Mouse (Mus musculus) limb, embryonic 10.5 days (tissue): ENCODE measurements around the gene Rpl3. TPM values are rescaled to one million over a fixed set of nuclear protein-coding genes. Genes with fewer than 3 reads are reported as not detected.

Source experiments
- DNase-seq: peaks from one replicate; pipeline ENCODE4 v3.0.0-alpha.2; 2017; ENCODE audit warnings: low spot score
- H3K27ac ChIP-seq: fragments of 300-500 bp; sonication (generic); 2 replicates; pipeline ENCODE4 v1.5.1; 2016; ENCODE audit warnings: mild to moderate bottlenecking
- H3K27me3 ChIP-seq: fragments of 300-500 bp; sonication (generic); 2 replicates; pipeline ENCODE4 v1.6.1; 2016; ENCODE audit warnings: low read depth, mild to moderate bottlenecking; ENCODE audit not compliant: poor library complexity, severe bottlenecking
- H3K36me3 ChIP-seq: fragments of 300-500 bp; sonication (generic); 2 replicates; pipeline ENCODE4 v1.6.1; 2016; ENCODE audit warnings: mild to moderate bottlenecking, moderate library complexity
- H3K4me1 ChIP-seq: fragments of 300-500 bp; sonication (generic); 2 replicates; pipeline ENCODE4 v1.6.1; 2016
- H3K4me3 ChIP-seq: fragments of 300-500 bp; sonication (generic); 2 replicates; pipeline ENCODE4 v1.5.1; 2016; ENCODE audit warnings: mild to moderate bottlenecking, moderate library complexity
- H3K9me3 ChIP-seq: fragments of 300-500 bp; sonication (generic); replicated peaks from 2 replicates; pipeline ENCODE4 v1.6.1; 2016; ENCODE audit warnings: mild to moderate bottlenecking
- WGBS: fragments of 180-500 bp; shearing (Covaris S2); methylation state at CpG from one replicate; pipeline ENCODE4 v1.1.7; 2016; 5-methylcytosine and 5-hydroxymethylcytosine counted together
- polyA plus RNA-seq: library from polyadenylated mRNA; unstranded; fragments of >200 nt; fragmentation: Nextera tagmentation; extraction: Ambion mirVana; gene quantifications from 2 replicates; pipeline ENCODE4 v1.2.1, GENCODE M21; 2016

Rpl3 gene
- polyA plus RNA-seq, 1 experiment from 2014 or later: 1,077 TPM

DNA sequence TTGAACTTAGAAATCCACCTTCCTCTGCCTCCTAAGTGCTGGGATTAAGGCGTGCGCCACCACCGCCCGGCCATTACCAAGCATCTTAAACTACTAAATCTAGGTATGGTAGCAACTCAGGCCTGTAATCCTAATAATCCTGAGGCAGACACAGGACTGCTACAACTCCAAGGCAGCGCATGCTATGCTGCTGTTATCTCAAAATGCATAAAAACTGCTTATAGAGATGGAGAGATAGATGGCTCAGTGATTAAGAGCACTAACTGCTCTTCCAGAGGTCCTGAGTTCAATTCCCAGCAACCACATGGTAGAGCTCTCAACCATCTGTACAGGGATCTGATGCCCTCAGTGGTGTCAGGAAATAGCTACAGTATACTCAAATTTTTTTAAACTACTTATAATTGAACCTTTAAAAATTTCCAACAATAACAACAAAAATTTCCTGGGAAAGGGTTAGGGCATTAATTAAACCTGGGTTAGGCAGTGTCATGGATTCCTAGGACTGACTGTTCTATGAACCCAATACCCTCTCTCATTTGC lies 12.5 kb downstream of the Rpl3 start:
- Histone ChIP-seq H3K27me3 (no peaks in the 10 kb centered on the region), H3K36me3 (peaks cover 62% of the 10 kb centered on the region), H3K27ac (no peak overlapping the region), H3K4me3 (no peak overlapping the region), H3K4me1 (peaks cover 37% of the 10 kb centered on the region), H3K9me3 (no peaks in the 10 kb centered on the region)
- no peak for DNase-seq
- WGBS: 92% methylated on average over 5 of the region's 5 CpGs

DNA sequence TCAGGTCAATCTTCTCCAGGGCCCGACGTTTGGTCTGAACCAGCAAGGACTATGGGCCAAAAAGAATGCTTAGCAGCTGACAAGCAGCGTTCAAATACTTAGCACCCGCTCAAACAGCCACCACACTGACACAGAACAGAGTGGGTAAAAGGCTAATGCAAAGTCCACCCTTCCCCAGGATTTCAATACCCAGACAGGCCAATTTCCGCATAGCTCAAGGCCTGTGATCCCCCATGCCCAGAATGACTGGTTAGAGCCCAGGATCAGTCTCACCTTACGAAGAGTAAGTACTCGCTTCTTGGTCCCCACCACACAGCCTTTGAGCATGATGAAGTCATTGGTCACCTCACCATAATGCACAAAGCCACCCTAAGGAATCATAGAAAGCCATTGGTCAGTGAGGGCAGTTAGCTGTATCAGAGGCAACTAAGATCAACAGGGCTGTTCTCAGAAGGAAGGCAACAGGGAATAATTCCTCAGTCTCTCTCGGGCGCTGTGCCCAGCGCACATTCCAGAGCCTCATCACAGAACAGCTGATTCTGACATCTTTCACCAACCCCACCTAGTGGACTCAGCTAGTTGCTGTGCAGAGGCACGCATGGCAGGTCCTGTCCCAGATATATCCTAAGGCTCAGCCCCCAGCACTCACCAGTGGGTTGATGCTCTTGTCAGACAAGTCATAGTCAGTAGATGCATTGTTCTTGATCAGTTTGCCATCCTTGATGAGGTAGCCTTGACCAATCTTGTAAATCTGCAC lies 13.4 kb downstream of the Rpl3 start:
- H3K27ac ChIP-seq: no peak overlapping the region
- 79% methylated on average over 11 of the region's 11 CpGs for WGBS
- DNase-seq: no peak
- H3K9me3 ChIP-seq: no peaks in the 10 kb centered on the region
- H3K4me3 ChIP-seq: no peak overlapping the region
- peaks cover 62% of the 10 kb centered on the region for H3K36me3 ChIP-seq
- peaks cover 37% of the 10 kb centered on the region for H3K4me1 ChIP-seq
- no peaks in the 10 kb centered on the region for H3K27me3 ChIP-seq

- Histone ChIP-seq H3K9me3 (no peaks in the 10 kb centered on the region), H3K27ac (no peak overlapping the region), H3K27me3 (no peaks in the 10 kb centered on the region), H3K4me3 (no peak overlapping the region), H3K4me1 (peaks cover 38% of the 10 kb centered on the region), H3K36me3 (peaks cover 51% of the 10 kb centered on the region)
- peak; percentile 84 for DNase-seq
- WGBS: 4% methylated on average over 2 of the region's 2 CpGs
Measured at GRCm38 (mm10) chr15:80076338-80077136, 15.1 kb downstream of the Rpl3 start.

- WGBS: 21% methylated on average over 5 of the region's 5 CpGs
- H3K9me3 ChIP-seq: no peaks in the 10 kb centered on the region
- DNase-seq: no peak
- H3K27me3 ChIP-seq: no peaks in the 10 kb centered on the region
- peaks cover 31% of the 10 kb centered on the region for H3K4me1 ChIP-seq
- peak overlapping the region; percentile 27; the same call in 1 of the 2 replicates for H3K27ac ChIP-seq
- H3K36me3 ChIP-seq: peaks cover 44% of the 10 kb centered on the region
- H3K4me3 ChIP-seq: no peak overlapping the region
Measured at GRCm38 (mm10) chr15:80075733-80076337, 15.8 kb downstream of the Rpl3 start.

GRCm38 (mm10) chr15:80075374-80075694 lies 16.3 kb downstream of the Rpl3 start:
- no peak for DNase-seq
- peaks cover 39% of the 10 kb centered on the region for H3K36me3 ChIP-seq
- H3K4me3 ChIP-seq: no peak overlapping the region
- peaks cover 26% of the 10 kb centered on the region for H3K4me1 ChIP-seq
- peak overlapping the region; percentile 27; the same call in 1 of the 2 replicates for H3K27ac ChIP-seq
- H3K27me3 ChIP-seq: no peaks in the 10 kb centered on the region
- 32% methylated on average over 3 of the region's 3 CpGs for WGBS
- H3K9me3 ChIP-seq: no peaks in the 10 kb centered on the region

GRCm38 (mm10) chr15:80074663-80075373 lies 16.9 kb downstream of the Rpl3 start:
- no peaks in the 10 kb centered on the region for H3K9me3 ChIP-seq
- 59% methylated on average over 6 of the region's 6 CpGs for WGBS
- peaks cover 34% of the 10 kb centered on the region for H3K36me3 ChIP-seq
- H3K27ac ChIP-seq: peak overlapping the region; percentile 27; the same call in 1 of the 2 replicates
- no peaks in the 10 kb centered on the region for H3K27me3 ChIP-seq
- H3K4me1 ChIP-seq: peaks cover 22% of the 10 kb centered on the region; the same call in 1 of the 2 replicates
- H3K4me3 ChIP-seq: no peak overlapping the region
- no peak for DNase-seq

DNA sequence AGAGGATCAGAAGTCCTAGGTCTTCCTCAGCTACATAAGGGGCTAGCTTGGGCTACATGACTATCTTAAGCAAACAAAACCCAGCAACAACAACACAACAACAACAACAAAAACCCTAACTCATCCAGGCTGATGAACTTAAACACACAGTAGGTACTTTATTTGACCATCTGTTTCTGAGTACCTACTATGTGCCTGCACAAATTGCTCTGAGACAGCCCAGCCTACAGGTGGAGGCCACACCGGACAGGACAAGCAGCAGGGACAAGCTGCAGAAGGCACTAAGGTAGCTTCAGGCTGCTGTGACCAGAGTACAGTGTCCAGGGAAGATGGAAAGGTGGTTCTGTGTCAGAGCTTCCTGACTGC lies 18.4 kb downstream of the Rpl3 start:
- Histone ChIP-seq H3K36me3 (peaks cover 18% of the 10 kb centered on the region), H3K4me3 (no peak overlapping the region), H3K27ac (no peak overlapping the region), H3K9me3 (no peaks in the 10 kb centered on the region), H3K27me3 (no peaks in the 10 kb centered on the region), H3K4me1 (peaks cover 18% of the 10 kb centered on the region; the same call in 1 of the 2 replicates)
- 93% methylated on average over 1 of the region's 1 CpGs for WGBS
- DNase-seq: no peak

- no peak for DNase-seq
- WGBS: 77% methylated on average over 7 of the region's 7 CpGs
Measured at GRCm38 (mm10) chr15:80072579-80073255, 19.0 kb downstream of the Rpl3 start.

GRCm38 (mm10) chr15:80071951-80072437 lies 19.7 kb downstream of the Rpl3 start:
- H3K4me3 ChIP-seq: no peak overlapping the region
- H3K9me3 ChIP-seq: no peaks in the 10 kb centered on the region
- no peaks in the 10 kb centered on the region for H3K27me3 ChIP-seq
- 52% methylated on average over 9 of the region's 9 CpGs for WGBS
- H3K4me1 ChIP-seq: peaks cover 21% of the 10 kb centered on the region; the same call in 1 of the 2 replicates
- H3K27ac ChIP-seq: no peak overlapping the region
- H3K36me3 ChIP-seq: peaks cover 6% of the 10 kb centered on the region
- no peak for DNase-seq

More at GRCm38 (mm10) chr15:80072579-80073255, 19.0 kb downstream of the Rpl3 start:
- H3K4me3 ChIP-seq: no peak overlapping the region
- no peaks in the 10 kb centered on the region for H3K27me3 ChIP-seq
- no peak overlapping the region for H3K27ac ChIP-seq
- H3K9me3 ChIP-seq: no peaks in the 10 kb centered on the region
- H3K36me3 ChIP-seq: peaks cover 13% of the 10 kb centered on the region
- peaks cover 18% of the 10 kb centered on the region; the same call in 1 of the 2 replicates for H3K4me1 ChIP-seq

DNA sequence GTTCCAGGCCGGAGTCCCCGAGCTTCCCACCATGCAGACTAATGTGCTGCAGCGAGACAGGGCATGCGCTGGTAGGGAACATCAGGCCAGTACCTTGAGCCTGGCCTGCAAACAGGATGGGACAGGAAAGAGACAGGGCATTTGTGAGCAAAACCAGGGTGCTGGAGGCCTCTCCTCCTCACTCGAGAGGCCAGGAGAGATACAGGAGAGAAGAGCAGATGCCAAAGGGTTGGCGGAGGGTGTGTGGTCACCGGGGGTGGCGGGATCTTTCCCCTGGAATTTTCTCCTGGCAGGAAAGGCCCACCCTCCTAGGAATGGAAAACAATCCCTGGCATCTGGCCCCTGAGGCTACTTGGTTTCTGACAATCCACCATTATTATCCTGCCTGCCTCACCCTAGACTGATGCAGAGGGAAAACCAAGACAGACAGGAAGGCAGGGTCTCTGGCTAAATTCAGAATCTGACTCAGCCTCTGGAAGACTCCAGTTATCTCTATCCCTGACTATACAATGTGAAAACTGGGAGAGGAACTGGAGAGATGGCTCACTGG lies 21.5 kb downstream of the Rpl3 start:
- no peak for DNase-seq
- WGBS: 65% methylated on average over 8 of the region's 8 CpGs
- no peaks in the 10 kb centered on the region for H3K9me3 ChIP-seq
- H3K4me1 ChIP-seq: peaks cover 15% of the 10 kb centered on the region; the same call in 1 of the 2 replicates
- no peaks in the 10 kb centered on the region for H3K36me3 ChIP-seq
- H3K27me3 ChIP-seq: no peaks in the 10 kb centered on the region
- H3K4me3 ChIP-seq: no peak overlapping the region
- no peak overlapping the region for H3K27ac ChIP-seq

DNA sequence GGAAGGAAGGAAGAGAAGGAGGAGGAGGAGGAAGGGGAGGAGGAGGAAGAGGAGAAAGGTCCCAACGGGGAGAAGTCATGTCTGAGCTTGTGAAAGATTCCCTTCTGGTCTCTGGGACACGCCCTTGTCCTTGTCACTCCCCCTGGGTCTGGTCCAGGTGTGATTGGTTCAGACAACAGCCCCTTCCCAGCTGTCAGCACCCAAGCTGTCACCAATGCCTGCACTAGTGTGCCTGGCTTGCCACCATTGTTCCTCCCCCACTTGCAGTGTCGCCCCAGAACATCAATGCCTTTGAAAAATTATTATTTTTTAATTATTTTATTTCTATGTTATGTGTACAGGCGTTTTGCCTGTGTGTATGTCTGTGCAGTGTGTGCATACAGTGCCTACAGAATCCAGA lies 22.5 kb downstream of the Rpl3 start:
- Histone ChIP-seq H3K4me1 (peaks cover 16% of the 10 kb centered on the region; the same call in 1 of the 2 replicates), H3K27ac (no peak overlapping the region), H3K4me3 (no peak overlapping the region), H3K36me3 (no peaks in the 10 kb centered on the region), H3K9me3 (no peaks in the 10 kb centered on the region), H3K27me3 (no peaks in the 10 kb centered on the region)
- DNase-seq: no peak
- 54% methylated on average over 4 of the region's 4 CpGs for WGBS
